Mouse (Mus musculus) gastrocnemius, postnatal 14 days (tissue): ENCODE data around the gene Med9. TPM values are rescaled to one million over a fixed set of nuclear protein-coding genes. Genes with fewer than 3 reads are reported as not detected.

Experiments used
- DNase-seq: peaks from one replicate; pipeline ENCODE4 v3.0.0; 2021; ENCODE audit warnings: mixed read lengths
- intact Hi-C: fragments of 180-260 bp; cut with DNase I; formaldehyde crosslinking; loops from one replicate; pipeline ENCODE4 v1.15.1; 2025; ENCODE audit warnings: low total_unique reads
- total RNA-seq, 2 experiments: library from RNA; stranded (reverse); gene quantifications; 2 replicates each; pipeline ENCODE4 v1.2.3; 2021

Med9 gene
- total RNA-seq, 2 experiments from 2014 or later, result 14.0 to 15.3 TPM

DNA sequence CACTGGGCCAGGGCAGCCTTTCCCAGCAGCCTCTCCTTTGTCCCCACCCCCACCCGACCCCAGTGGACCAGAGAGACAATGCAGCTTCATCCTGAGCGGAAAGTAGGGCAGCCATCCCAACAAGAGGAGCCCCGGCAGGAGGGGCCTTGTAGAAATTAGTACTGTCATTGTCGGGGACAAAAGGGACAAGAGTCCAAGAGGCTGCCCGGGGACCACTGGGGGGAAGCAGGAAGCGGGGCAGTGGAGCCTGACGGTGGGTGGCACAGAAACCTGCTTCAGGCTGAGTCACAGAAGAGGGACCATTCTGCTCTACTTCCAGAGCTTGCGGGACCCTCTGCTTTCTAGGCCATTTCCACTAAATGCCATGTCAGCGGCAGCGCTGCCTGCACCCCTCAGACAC is 27.2 kb downstream of the Med9 start:
- no peak for DNase-seq
- intact Hi-C loops, result no loop called here

DNA sequence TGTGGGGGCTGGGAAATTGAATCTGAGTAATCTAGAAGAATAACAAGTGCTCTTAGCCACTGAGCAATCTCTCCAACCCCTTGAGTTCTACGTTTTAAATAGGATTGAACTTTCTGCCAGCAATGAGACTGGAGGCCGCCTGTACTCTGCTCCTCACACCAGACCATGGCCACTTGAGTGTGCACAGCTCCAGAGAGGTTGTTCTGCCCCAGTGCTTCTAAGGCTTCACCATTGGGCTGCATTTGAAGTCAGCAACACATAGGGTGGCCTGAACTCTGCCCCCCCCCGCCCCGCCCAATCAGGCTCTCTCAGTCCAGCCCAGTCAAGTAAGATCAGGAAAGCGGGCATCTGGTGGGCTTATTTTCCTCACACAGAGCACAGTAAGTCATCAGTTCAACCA is 29.8 kb downstream of the Med9 start:
- intact Hi-C loops, result no loop called here
- no peak for DNase-seq

DNA sequence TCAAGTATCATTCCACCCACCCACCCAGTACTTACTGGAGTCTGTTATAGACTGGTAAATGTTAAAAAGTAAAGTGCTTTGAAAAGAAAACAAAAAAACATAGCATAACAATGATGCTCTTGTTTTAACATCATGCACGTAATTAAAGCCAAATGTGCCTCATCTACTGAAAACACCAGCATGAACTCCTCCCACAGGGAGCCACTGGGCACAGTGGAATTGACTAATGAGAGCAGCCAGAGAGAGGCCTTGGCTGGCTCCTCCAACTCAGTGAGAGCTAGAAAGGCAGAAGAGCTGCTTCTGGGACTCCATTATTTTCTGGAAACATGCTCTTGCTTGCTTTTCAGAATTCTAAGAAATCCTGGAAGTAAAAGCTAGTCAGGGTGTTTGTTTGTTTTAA is 41.4 kb downstream of the Med9 start:
- no peak for DNase-seq
- intact Hi-C loops, result no loop called here

DNA sequence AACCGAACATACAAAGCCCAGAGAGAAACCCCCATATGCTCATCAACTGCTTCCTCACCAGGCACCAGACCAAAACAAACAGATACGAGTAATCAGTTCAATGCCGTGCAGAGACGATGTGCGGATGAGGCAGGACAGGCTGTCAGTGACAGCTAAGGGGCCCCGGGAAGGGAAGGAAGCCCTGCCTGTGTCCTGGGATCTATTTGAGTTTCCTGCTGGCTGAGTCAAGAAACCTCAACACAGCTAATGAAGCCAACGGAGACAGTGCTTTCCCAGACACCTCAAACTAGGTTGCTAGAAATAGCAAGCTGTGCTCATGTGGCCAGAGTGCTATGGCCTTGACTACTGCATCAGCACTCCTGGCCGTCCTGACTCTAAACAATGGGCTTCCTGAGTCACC is 43.4 kb downstream of the Med9 start:
- no peak for DNase-seq
- intact Hi-C loops, result no loop called here

- intact Hi-C loops, result no loop called here
Observed at GRCm38 (mm10) chr11:59994318-59994717, 46.3 kb downstream of the Med9 start.

GRCm38 (mm10) chr11:60001231-60001980 is 53.4 kb downstream of the Med9 start:
- intact Hi-C loops, result no loop called here
- no peak for DNase-seq

More at GRCm38 (mm10) chr11:59994318-59994717, 46.3 kb downstream of the Med9 start:
- DNase-seq, result no peak

GRCm38 (mm10) chr11:60003811-60004210 is 55.8 kb downstream of the Med9 start:
- intact Hi-C loops, result no loop called here
- no peak for DNase-seq

DNA sequence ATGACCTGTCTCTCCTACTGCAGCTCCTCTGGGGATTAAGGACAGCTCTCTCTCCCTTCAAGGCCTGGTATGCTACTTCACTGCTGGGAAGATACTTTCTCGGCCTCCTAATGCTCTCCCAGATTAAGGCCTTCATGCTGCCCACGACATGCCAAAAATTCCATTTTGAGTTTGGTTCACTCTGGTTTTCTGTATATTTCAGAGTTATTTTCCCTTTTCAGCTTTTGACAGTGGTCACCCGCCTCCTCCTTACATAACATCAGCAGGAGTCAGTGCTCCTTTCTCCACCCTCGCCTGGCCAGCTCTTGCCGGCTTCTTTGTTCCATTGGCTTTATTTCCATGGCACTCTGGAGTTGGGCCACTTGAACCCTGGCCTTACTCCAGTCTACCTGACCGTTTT is 56.7 kb downstream of the Med9 start:
- DNase-seq, result no peak
- intact Hi-C loops, result loop anchor here (5.0 kb wide), 1 partner anchor 37 kb away; no protein-coding TSS in a partner anchor

GRCm38 (mm10) chr11:60005866-60006265 is 57.9 kb downstream of the Med9 start:
- intact Hi-C loops, result loop anchor here (5.0 kb wide), 1 partner anchor 39 kb away; no protein-coding TSS in a partner anchor
- no peak for DNase-seq

DNA sequence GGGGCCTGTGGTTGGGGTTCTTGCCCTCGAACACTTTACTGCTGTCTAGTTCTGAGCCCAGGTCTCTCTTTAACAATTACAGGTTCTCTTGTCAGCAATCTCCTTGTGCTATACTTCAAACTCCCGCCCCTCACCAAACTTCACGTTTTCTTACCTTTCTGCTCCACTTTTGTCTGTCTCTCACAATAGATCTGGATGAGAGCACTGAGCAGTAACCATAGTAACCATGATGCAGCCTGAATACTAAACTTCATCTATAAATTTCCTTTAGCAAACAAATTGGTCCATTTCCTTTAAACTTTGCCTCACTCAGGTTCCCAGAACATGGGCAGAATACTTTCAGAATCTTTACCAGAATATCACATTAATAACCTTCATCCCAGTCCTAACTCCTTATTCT is 61.4 kb downstream of the Med9 start:
- intact Hi-C loops, result loop anchor here (5.0 kb wide), 1 partner anchor 42 kb away; no protein-coding TSS in a partner anchor
- DNase-seq, result no peak

DNA sequence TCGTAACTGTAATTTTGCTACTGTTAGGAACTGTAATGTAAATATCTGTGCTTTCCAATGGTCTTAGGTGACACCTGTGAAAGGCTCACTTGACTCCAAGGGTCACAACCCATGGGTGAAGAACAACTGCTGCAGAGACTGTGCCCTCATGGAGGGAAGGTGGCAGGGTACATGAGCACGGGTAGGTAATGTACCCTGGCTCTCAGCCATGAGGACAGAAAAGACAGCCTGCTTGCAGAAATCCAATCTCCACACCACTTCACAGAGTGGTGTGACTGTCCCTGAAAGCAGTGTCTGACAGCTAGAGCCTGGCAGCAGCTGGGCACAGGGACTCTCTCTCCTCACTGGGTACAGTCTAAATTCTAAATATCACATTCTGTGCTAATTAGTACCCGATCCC is 63.5 kb downstream of the Med9 start:
- DNase-seq, result no peak
- intact Hi-C loops, result no loop called here

Other genes starting within 250 kb of the Med9 start
- under 1 TPM in 1 of 2 experiments, not detected in 1; 0.12 TPM for gene Pld6, start 160.6 kb upstream of the Med9 start, total RNA-seq
- gene Flcn, start 138.2 kb upstream of the Med9 start, total RNA-seq, result 10 to 100 TPM; 22.3 to 27.4 TPM
- gene Nt5m, start 108.8 kb upstream of the Med9 start, total RNA-seq, result 10 to 100 TPM; 17.7 to 17.9 TPM
- 10 to 100 TPM; 62.1 to 65.6 TPM for gene Cops3, start 108.4 kb upstream of the Med9 start, total RNA-seq
- 1 to 10 TPM; 1.5 to 1.8 TPM for gene Rasd1, start 16.7 kb downstream of the Med9 start, total RNA-seq
- gene Pemt, start 98.3 kb downstream of the Med9 start, total RNA-seq, result 1 to 10 TPM; 4.4 to 5.5 TPM
- gene Rai1, start 156.8 kb downstream of the Med9 start, total RNA-seq, result 10 to 100 TPM; 15.9 to 18.3 TPM